ENCODE assay signal across 8 mouse cellular contexts in genomic region chr1:171279721-171280120, GRCm38 (mm10). TPM values are rescaled to one million over a fixed set of nuclear protein-coding genes. Genes with fewer than 3 reads are reported as not detected.
DNase-seq lines count a peak whose midpoint lies in the region; ATAC-seq and TF ChIP-seq lines count a peak whose summit lies in the region.

No protein-coding gene starts in this region.

- H3K27me3 ChIP-seq in heart, embryonic 14.5 days (ENCODE audit: control insufficient read depth, insufficient read depth, low read length): no peaks in the 10 kb centered on the region
- no peaks in the 10 kb centered on the region for H3K27me3 ChIP-seq in hindbrain, embryonic 12.5 days
- no peaks in the 10 kb centered on the region for H3K27me3 ChIP-seq in midbrain, embryonic 11.5 days (ENCODE audit: control insufficient read depth, insufficient read depth, low read length)

- no peak for TF ChIP-seq POLR2A in bone marrow, adult 2 months (IDR thresholded peaks at IDR 0.05; ENCODE audit: borderline replicate concordance, control insufficient read depth, low read depth, low read length)

- H3K9me3 ChIP-seq in heart, embryonic 14.5 days (ENCODE audit: control insufficient read depth, low read length): no peaks in the 10 kb centered on the region
- H3K9me3 ChIP-seq in hindbrain, embryonic 12.5 days (replicated peaks): no peaks in the 10 kb centered on the region
- no peaks in the 10 kb centered on the region for H3K9me3 ChIP-seq in midbrain, embryonic 11.5 days (ENCODE audit: control insufficient read depth, low read length)

- H3K4me1 ChIP-seq in heart, embryonic 14.5 days (ENCODE audit: control insufficient read depth in 2 of 2, insufficient read depth in 2 of 2, low read length in 2 of 2): peaks cover 6 to 16% of the 10 kb centered on the region in 2 experiments
- H3K4me1 ChIP-seq in bone marrow, adult 2 months (ENCODE audit: control insufficient read depth, insufficient read depth, low read length): peaks cover 1% of the 10 kb centered on the region; the same call in 1 of the 2 replicates
- peaks cover 22% of the 10 kb centered on the region for H3K4me1 ChIP-seq in hindbrain, embryonic 12.5 days
- peaks cover 8% of the 10 kb centered on the region for H3K4me1 ChIP-seq in midbrain, embryonic 11.5 days (ENCODE audit: control insufficient read depth, insufficient read depth, low read length)

- peaks cover 69% of the 10 kb centered on the region for H3K36me3 ChIP-seq in heart, embryonic 14.5 days (ENCODE audit: control insufficient read depth, insufficient read depth, low read length)
- H3K36me3 ChIP-seq in hindbrain, embryonic 12.5 days: peaks cover 56% of the 10 kb centered on the region
- H3K36me3 ChIP-seq in midbrain, embryonic 11.5 days (ENCODE audit: control insufficient read depth, insufficient read depth, low read length): peaks cover 17% of the 10 kb centered on the region

- H3K4me3 ChIP-seq in heart, embryonic 14.5 days (ENCODE audit: control insufficient read depth in 1 of 2, insufficient read depth in 1 of 2, low read depth in 1 of 2, low read length in 2 of 2): peak overlapping the region; percentile 76 to 96
- peak overlapping the region; percentile 70 for H3K4me3 ChIP-seq in bone marrow, adult 2 months (replicated peaks; ENCODE audit: control insufficient read depth, low read depth, low read length)
- peak overlapping the region; percentile 67 for H3K4me3 ChIP-seq in hindbrain, embryonic 12.5 days
- H3K4me3 ChIP-seq in midbrain, embryonic 11.5 days (ENCODE audit: low read depth, low read length): peak overlapping the region; percentile 69; the same call in 1 of the 2 replicates

- TF ChIP-seq CTCF in bone marrow, adult 2 months (IDR thresholded peaks at IDR 0.05; ENCODE audit: control insufficient read depth, insufficient read depth, low read length): no peak

- ATAC-seq in heart, embryonic 14.5 days (ENCODE audit: insufficient number of reproducible peaks, insufficient read depth, low FRiP score, low read depth): no peak
- ATAC-seq in hindbrain, embryonic 12.5 days (ENCODE audit: low FRiP score): no peak
- ATAC-seq in midbrain, embryonic 11.5 days (ENCODE audit: low FRiP score): no peak

- 61% methylated on average over 5 of the region's 5 CpGs for WGBS in heart, embryonic 14.5 days
- 80% methylated on average over 5 of the region's 5 CpGs for WGBS in bone marrow, adult 2 months
- 64% methylated on average over 5 of the region's 5 CpGs for WGBS in hindbrain, embryonic 12.5 days
- 53% methylated on average over 5 of the region's 5 CpGs for WGBS in midbrain, embryonic 11.5 days

- no peak overlapping the region for H3K27ac ChIP-seq in heart, embryonic 14.5 days (replicated peaks in 1 of 2; ENCODE audit: control insufficient read depth in 1 of 2, insufficient read depth in 1 of 2, low read depth in 2 of 2, low read length in 2 of 2)
- H3K27ac ChIP-seq in bone marrow, adult 2 months (ENCODE audit: control insufficient read depth, insufficient read depth, low read depth, low read length, poor library complexity): peak overlapping the region; percentile 85
- no peak overlapping the region for H3K27ac ChIP-seq in hindbrain, embryonic 12.5 days
- no peak overlapping the region for H3K27ac ChIP-seq in midbrain, embryonic 11.5 days (ENCODE audit: low read depth, low read length)

- peak overlapping the region; percentile 87 for H3K9ac ChIP-seq in heart, embryonic 14.5 days (ENCODE audit: low read length)
- peak overlapping the region; percentile 79 for H3K9ac ChIP-seq in hindbrain, embryonic 12.5 days
- peak overlapping the region; percentile 85 for H3K9ac ChIP-seq in midbrain, embryonic 11.5 days (ENCODE audit: low read length)

- H3K4me2 ChIP-seq in heart, embryonic 14.5 days (ENCODE audit: low read length): peak overlapping the region; percentile 92
- peak overlapping the region; percentile 77 for H3K4me2 ChIP-seq in hindbrain, embryonic 12.5 days (replicated peaks)
- peak overlapping the region; percentile 86 for H3K4me2 ChIP-seq in midbrain, embryonic 11.5 days

- DNase-seq in heart, adult 9 months (ENCODE audit: low spot score in 2 of 2): no peak
- no peak for DNase-seq in midbrain, embryonic 11.5 days (ENCODE audit: low spot score, missing footprints)
- DNase-seq in testis, postnatal 14 days (ENCODE audit: low spot score): no peak
- DNase-seq in left cerebral cortex, adult 8-10 months (ENCODE audit: low spot score in 2 of 2): no peak
- DNase-seq in left cerebral cortex, adult 11 months (ENCODE audit: low spot score): no peak

RNA-seq across cellular contexts. Expression of gene Ppox, which starts 1.3 kb away (rescaled TPM):
- polyA plus RNA-seq in heart, embryonic 14.5 days (2014; fragmentation: Nextera tagmentation; extraction: Ambion mirVana): 42.9 and 44.8 TPM in 2 replicates
- 197 and 282 TPM in 2 replicates for polyA plus RNA-seq in bone marrow, adult 2 months (2011; ENCODE audit: insufficient read depth, insufficient read length, low replicate concordance, missing spikeins)
- polyA plus RNA-seq in hindbrain, embryonic 12.5 days (2016; fragmentation: Nextera tagmentation; extraction: Ambion mirVana): 60.5 and 60.9 TPM in 2 replicates
- polyA plus RNA-seq in midbrain, embryonic 11.5 days (2014; fragmentation: Nextera tagmentation; extraction: Ambion mirVana): 54.1 and 56.3 TPM in 2 replicates
- 10 to 100 TPM; 29.1 to 35.0 (median 30.4) TPM for total RNA-seq in left cerebral cortex, adult 8-10 months (2022)

RNA-seq across cellular contexts. Expression of gene Usp21, which starts 8.1 kb away (rescaled TPM):
- polyA plus RNA-seq in heart, embryonic 14.5 days (2014; fragmentation: Nextera tagmentation; extraction: Ambion mirVana): 43.2 and 45.5 TPM in 2 replicates
- polyA plus RNA-seq in bone marrow, adult 2 months (2011; ENCODE audit: insufficient read depth, insufficient read length, low replicate concordance, missing spikeins): 39.1 and 60.0 TPM in 2 replicates
- 114 and 117 TPM in 2 replicates for polyA plus RNA-seq in hindbrain, embryonic 12.5 days (2016; fragmentation: Nextera tagmentation; extraction: Ambion mirVana)
- polyA plus RNA-seq in midbrain, embryonic 11.5 days (2014; fragmentation: Nextera tagmentation; extraction: Ambion mirVana): 84.7 and 88.6 TPM in 2 replicates
- total RNA-seq in left cerebral cortex, adult 8-10 months (2022): 10 to 100 TPM; 46.5 to 56.3 (median 50.5) TPM

RNA-seq across cellular contexts. Expression of gene B4galt3, which starts 9.6 kb away (rescaled TPM):
- 52.8 and 55.6 TPM in 2 replicates for polyA plus RNA-seq in heart, embryonic 14.5 days (2014; fragmentation: Nextera tagmentation; extraction: Ambion mirVana)
- polyA plus RNA-seq in bone marrow, adult 2 months (2011; ENCODE audit: insufficient read depth, insufficient read length, low replicate concordance, missing spikeins): 29.8 and 67.5 TPM in 2 replicates
- polyA plus RNA-seq in hindbrain, embryonic 12.5 days (2016; fragmentation: Nextera tagmentation; extraction: Ambion mirVana): 83.6 and 85.6 TPM in 2 replicates
- polyA plus RNA-seq in midbrain, embryonic 11.5 days (2014; fragmentation: Nextera tagmentation; extraction: Ambion mirVana): 49.5 and 58.4 TPM in 2 replicates
- total RNA-seq in left cerebral cortex, adult 8-10 months (2022): 10 to 100 TPM; 60.7 to 69.2 (median 63.4) TPM

RNA-seq across cellular contexts. Expression of gene Ufc1, which starts 15.1 kb away (rescaled TPM):
- 96.0 and 111 TPM in 2 replicates for polyA plus RNA-seq in heart, embryonic 14.5 days (2014; fragmentation: Nextera tagmentation; extraction: Ambion mirVana)
- 34.0 and 84.2 TPM in 2 replicates for polyA plus RNA-seq in bone marrow, adult 2 months (2011; ENCODE audit: insufficient read depth, insufficient read length, low replicate concordance, missing spikeins)
- polyA plus RNA-seq in hindbrain, embryonic 12.5 days (2016; fragmentation: Nextera tagmentation; extraction: Ambion mirVana): 106 and 108 TPM in 2 replicates
- polyA plus RNA-seq in midbrain, embryonic 11.5 days (2014; fragmentation: Nextera tagmentation; extraction: Ambion mirVana): 115 and 117 TPM in 2 replicates
- total RNA-seq in left cerebral cortex, adult 8-10 months (2022): 100 to 1,000 TPM; 103 to 116 (median 110) TPM

RNA-seq across cellular contexts. Expression of gene Ndufs2, which starts 28.5 kb away (rescaled TPM):
- polyA plus RNA-seq in heart, embryonic 14.5 days (2014; fragmentation: Nextera tagmentation; extraction: Ambion mirVana): 541 and 561 TPM in 2 replicates
- 109 and 134 TPM in 2 replicates for polyA plus RNA-seq in bone marrow, adult 2 months (2011; ENCODE audit: insufficient read depth, insufficient read length, low replicate concordance, missing spikeins)
- 209 and 227 TPM in 2 replicates for polyA plus RNA-seq in hindbrain, embryonic 12.5 days (2016; fragmentation: Nextera tagmentation; extraction: Ambion mirVana)
- polyA plus RNA-seq in midbrain, embryonic 11.5 days (2014; fragmentation: Nextera tagmentation; extraction: Ambion mirVana): 232 and 274 TPM in 2 replicates
- total RNA-seq in left cerebral cortex, adult 8-10 months (2022): 100 to 1,000 TPM; 285 to 306 (median 298) TPM
